Mouse (Mus musculus) ES-E14 (cell line): ENCODE measurements around the gene Gosr1.

Source experiments
- HCFC1 ChIP-seq: IDR thresholded peaks from 2 replicates; pipeline ENCODE4 v1.6.1; 2012; ENCODE audit warnings: low read length, inconsistent platforms, borderline replicate concordance; ENCODE audit not compliant: insufficient read depth
- MAFK ChIP-seq: IDR thresholded peaks from 2 replicates; pipeline ENCODE4 v1.6.1; 2014; ENCODE audit warnings: mild to moderate bottlenecking, low read depth, low read length, inconsistent platforms; ENCODE audit not compliant: insufficient read depth
- ZNF384 ChIP-seq: IDR thresholded peaks from 2 replicates; pipeline ENCODE4 v1.6.1; 2012; ENCODE audit warnings: low read depth, low read length, inconsistent platforms

- no peak for TF ChIP-seq HCFC1
- no peak for TF ChIP-seq MAFK
- TF ChIP-seq ZNF384 = no peak
These were observed 28.0 kb upstream of the Gosr1 start for GRCm38 (mm10) chr11:76791331-76791730.
